10 mouse cellular contexts compared by ENCODE assay signal in the genomic region with DNA sequence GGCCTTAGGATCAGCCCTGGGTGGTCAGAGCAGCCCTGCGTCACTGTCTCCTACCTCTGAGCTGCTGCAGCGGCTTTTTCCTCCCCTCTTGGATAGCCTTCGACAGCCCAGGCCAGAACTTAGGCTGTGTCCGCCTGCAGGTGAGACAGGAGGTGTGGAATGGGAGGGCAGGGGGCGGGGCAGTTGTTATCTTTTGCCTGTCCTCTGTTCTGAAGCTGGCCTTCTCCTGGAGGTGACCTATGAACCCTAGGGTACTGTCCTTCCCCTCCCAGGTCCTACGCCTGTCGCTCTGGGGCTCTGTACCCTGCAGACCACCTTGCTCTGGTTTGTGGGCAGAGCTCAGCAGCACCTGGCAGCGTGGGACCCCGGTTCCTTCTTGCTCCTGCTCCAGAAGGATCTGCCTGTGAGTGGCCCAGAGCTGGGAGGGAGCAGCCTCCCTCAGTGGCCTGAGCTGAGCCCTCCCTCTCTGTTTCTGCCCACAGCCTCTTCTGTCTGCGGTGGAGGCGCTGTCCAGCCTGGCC. TPM values are rescaled to one million over a fixed set of nuclear protein-coding genes. Genes with fewer than 3 reads are reported as not detected.
DNase-seq lines count a peak whose midpoint lies in the region; ATAC-seq and TF ChIP-seq lines count a peak whose summit lies in the region.
"Had no signal": no experiment of that assay in that cellular context is flagged by ENCODE, and none has a peak within 500 bp of the region (broad histone marks: within the 10 kb centered on the region; RNA-seq: fewer than 3 reads in every experiment).

No protein-coding gene starts in this region.

- no peak for DNase-seq in testis, postnatal 14 days (ENCODE audit: low spot score)
- no peak for DNase-seq in liver, postnatal 0 days
- DNase-seq in right cerebral cortex, postnatal 36 days (ENCODE audit: low spot score in 2 of 2), result no peak
- no peak for DNase-seq in adrenal gland, postnatal 14 days
- no peak for DNase-seq in layer of hippocampus, adult 11-12 months (ENCODE audit: low spot score)
- DNase-seq: adrenal gland, postnatal 25 days; lung, postnatal 10 days had no signal

- peaks cover 47% of the 10 kb centered on the region for H3K36me3 ChIP-seq in erythroblast, embryonic 14.5 days (ENCODE audit: control insufficient read depth)
- H3K36me3 ChIP-seq in testis, adult 2 months (ENCODE audit: control insufficient read depth, insufficient read depth, low read length), result no peaks in the 10 kb centered on the region
- H3K36me3 ChIP-seq in liver, postnatal 0 days (replicated peaks; ENCODE audit: insufficient read depth, low read length), result peaks cover 9% of the 10 kb centered on the region; the same call in 1 of the 2 replicates

- H3K27ac ChIP-seq in testis, adult 2 months (ENCODE audit: control insufficient read depth, insufficient read depth, low read depth, low read length), result no peak overlapping the region
- no peak overlapping the region for H3K27ac ChIP-seq in liver, postnatal 0 days (ENCODE audit: low read depth)

- no peaks in the 10 kb centered on the region for H3K9me3 ChIP-seq in erythroblast, embryonic 14.5 days (ENCODE audit: control insufficient read depth, low read length)
- no peaks in the 10 kb centered on the region for H3K9me3 ChIP-seq in liver, postnatal 0 days (ENCODE audit: low read length)

- 47% methylated on average over 11 of the region's 11 CpGs for WGBS in liver, postnatal 0 days (ENCODE audit: insufficient replicate concordance)

- peak overlapping the region; percentile 79 for H3K4me3 ChIP-seq in erythroblast, embryonic 14.5 days (replicated peaks)
- peak overlapping the region; percentile 99 for H3K4me3 ChIP-seq in testis, adult 2 months (ENCODE audit: control insufficient read depth, low read depth, low read length)
- no peak overlapping the region for H3K4me3 ChIP-seq in liver, postnatal 0 days (ENCODE audit: low read depth, low read length)

- peaks cover 16% of the 10 kb centered on the region for H3K27me3 ChIP-seq in erythroblast, embryonic 14.5 days (ENCODE audit: control insufficient read depth)
- no peaks in the 10 kb centered on the region for H3K27me3 ChIP-seq in testis, adult 2 months (ENCODE audit: control insufficient read depth, insufficient read depth, low read length)
- no peaks in the 10 kb centered on the region for H3K27me3 ChIP-seq in liver, postnatal 0 days (ENCODE audit: insufficient read depth, low read length)

- peak overlapping the region; percentile 100; the same call in 1 of the 2 replicates for H3K4me2 ChIP-seq in liver, postnatal 0 days (ENCODE audit: low read depth, low read length)

- no peak overlapping the region for H3K9ac ChIP-seq in liver, postnatal 0 days (replicated peaks)

- peaks cover 42% of the 10 kb centered on the region for H3K4me1 ChIP-seq in erythroblast, embryonic 14.5 days (ENCODE audit: control insufficient read depth)
- H3K4me1 ChIP-seq in testis, adult 2 months (ENCODE audit: control insufficient read depth, insufficient read depth, low read length), result peaks cover 24% of the 10 kb centered on the region
- H3K4me1 ChIP-seq in liver, postnatal 0 days (ENCODE audit: insufficient read depth), result peaks cover 29% of the 10 kb centered on the region

- ATAC-seq in erythroblast, adult 5-6 weeks (replicated peaks; ENCODE audit: low FRiP score, poor library complexity, severe bottlenecking), result no peak
- ATAC-seq in liver, postnatal 0 days, result no peak

- no peak for TF ChIP-seq CTCF in testis, adult 2 months (IDR thresholded peaks at IDR 0.05; ENCODE audit: control insufficient read depth, insufficient read depth, insufficient replicate concordance, low read depth, low read length)
- TF ChIP-seq CTCF in liver, postnatal 0 days (IDR thresholded peaks at IDR 0.05; ENCODE audit: low read depth), result no peak

- no peak for TF ChIP-seq EP300 in liver, postnatal 0 days (IDR thresholded peaks at IDR 0.05; ENCODE audit: low read depth)

- no peak for TF ChIP-seq POLR2A in testis, adult 2 months (IDR thresholded peaks at IDR 0.05; ENCODE audit: control insufficient read depth, low read depth, low read length)

RNA-seq across cellular contexts. Expression of gene Gm42688, which starts 1.8 kb away (rescaled TPM):
- polyA plus RNA-seq in erythroblast, embryonic 14.5 days (2012), result 0.18 and 0.27 TPM in 2 replicates
- total RNA-seq in erythroblast, adult 5-6 weeks (2015; ENCODE audit: low replicate concordance), result 0.19 TPM in 1 of 2 replicates, not detected in the other
- total RNA-seq in erythroblast, adult 5-6 weeks (2017; ENCODE audit: low replicate concordance), result 0.94 TPM in 1 of 2 replicates, not detected in the other
- 9.4 and 10.0 TPM in 2 replicates for polyA plus RNA-seq in testis, adult 2 months (2012; rRNA removed)
- polyA plus RNA-seq in liver, postnatal 0 days (2015; fragmentation: Nextera tagmentation; extraction: Ambion mirVana), result 0.85 and 0.92 TPM in 2 replicates
- total RNA-seq in adrenal gland, postnatal 14 days (2021), result 4.1 and 5.3 TPM in 2 replicates

RNA-seq across cellular contexts. Expression of gene Ccdc142, which starts 1.8 kb away (rescaled TPM):
- polyA plus RNA-seq in erythroblast, embryonic 14.5 days (2012), result 0.18 and 0.43 TPM in 2 replicates
- not detected in 2 replicates for total RNA-seq in erythroblast, adult 5-6 weeks (2015; ENCODE audit: low replicate concordance)
- 0.98 TPM in 1 of 2 replicates, not detected in the other for total RNA-seq in erythroblast, adult 5-6 weeks (2017; ENCODE audit: low replicate concordance)
- 4.0 and 5.7 TPM in 2 replicates for polyA plus RNA-seq in testis, adult 2 months (2012; rRNA removed)
- polyA plus RNA-seq in liver, postnatal 0 days (2015; fragmentation: Nextera tagmentation; extraction: Ambion mirVana), result 0.54 and 0.71 TPM in 2 replicates
- 3.1 and 6.0 TPM in 2 replicates for total RNA-seq in adrenal gland, postnatal 14 days (2021)

RNA-seq across cellular contexts. Expression of gene Mrpl53, which starts 5.7 kb away (rescaled TPM):
- polyA plus RNA-seq in erythroblast, embryonic 14.5 days (2012), result 12.3 and 12.8 TPM in 2 replicates
- total RNA-seq in erythroblast, adult 5-6 weeks (2015; ENCODE audit: low replicate concordance), result 21.7 and 33.9 TPM in 2 replicates
- 6.6 and 14.8 TPM in 2 replicates for total RNA-seq in erythroblast, adult 5-6 weeks (2017; ENCODE audit: low replicate concordance)
- polyA plus RNA-seq in testis, adult 2 months (2012; rRNA removed), result 71.3 and 82.0 TPM in 2 replicates
- polyA plus RNA-seq in liver, postnatal 0 days (2015; fragmentation: Nextera tagmentation; extraction: Ambion mirVana), result 88.3 and 90.2 TPM in 2 replicates
- 114 and 119 TPM in 2 replicates for total RNA-seq in adrenal gland, postnatal 14 days (2021)

RNA-seq across cellular contexts. Expression of gene Mogs, which starts 12.1 kb away (rescaled TPM):
- polyA plus RNA-seq in erythroblast, embryonic 14.5 days (2012), result 3.9 and 4.2 TPM in 2 replicates
- total RNA-seq in erythroblast, adult 5-6 weeks (2015; ENCODE audit: low replicate concordance), result 5.8 and 11.3 TPM in 2 replicates
- total RNA-seq in erythroblast, adult 5-6 weeks (2017; ENCODE audit: low replicate concordance), result 13.8 and 18.5 TPM in 2 replicates
- 20.7 and 20.9 TPM in 2 replicates for polyA plus RNA-seq in testis, adult 2 months (2012; rRNA removed)
- polyA plus RNA-seq in liver, postnatal 0 days (2015; fragmentation: Nextera tagmentation; extraction: Ambion mirVana), result 21.4 and 21.5 TPM in 2 replicates
- 51.1 and 56.5 TPM in 2 replicates for total RNA-seq in adrenal gland, postnatal 14 days (2021)

RNA-seq across cellular contexts. Expression of gene Lbx2, which starts 17.0 kb away (rescaled TPM):
- polyA plus RNA-seq in erythroblast, embryonic 14.5 days (2012), result 0.05 TPM in 1 of 2 replicates, not detected in the other
- not detected in 2 replicates for total RNA-seq in erythroblast, adult 5-6 weeks (2015; ENCODE audit: low replicate concordance)
- total RNA-seq in erythroblast, adult 5-6 weeks (2017; ENCODE audit: low replicate concordance), result not detected in 2 replicates
- polyA plus RNA-seq in testis, adult 2 months (2012; rRNA removed), result 0.25 and 1.1 TPM in 2 replicates
- 0.40 and 0.51 TPM in 2 replicates for polyA plus RNA-seq in liver, postnatal 0 days (2015; fragmentation: Nextera tagmentation; extraction: Ambion mirVana)
- 6.4 and 9.0 TPM in 2 replicates for total RNA-seq in adrenal gland, postnatal 14 days (2021)
